Mouse (Mus musculus): ENCODE data around the gene Ecel1. TPM values are rescaled to one million over a fixed set of nuclear protein-coding genes. Genes with fewer than 3 reads are reported as not detected.

Ecel1 gene
- polyA plus RNA-seq, 1 experiment from 2014 or later = 0.10 TPM

GRCm38 (mm10) chr1:87114784-87115183, 41.5 kb downstream of the Ecel1 start:
- Histone ChIP-seq H3K4me3 (no peak overlapping the region), H3K36me3 (no peaks in the 10 kb centered on the region), H3K4me1 (no peaks in the 10 kb centered on the region), H3K27me3 (ENCODE audit: insufficient read depth, poor library complexity, severe bottlenecking) (0 out of 2 replicates have a peak, but pooled peaks cover 5% of the 10 kb centered on the region), H3K27ac (no peak overlapping the region), H3K9me3 (no peaks in the 10 kb centered on the region)
- DNase-seq (ENCODE audit: low spot score) = no peak
- WGBS = 81% methylated on average over 1 of the region's 1 CpGs

GRCm38 (mm10) chr1:87111719-87112354, 44.5 kb downstream of the Ecel1 start:
- no peak overlapping the region for H3K27ac ChIP-seq
- 38% methylated on average over 9 of the region's 9 CpGs for WGBS
- no peak overlapping the region for H3K4me3 ChIP-seq
- DNase-seq (ENCODE audit: low spot score) = no peak
- no peaks in the 10 kb centered on the region for H3K9me3 ChIP-seq
- no peaks in the 10 kb centered on the region for H3K4me1 ChIP-seq
- H3K27me3 ChIP-seq (ENCODE audit: insufficient read depth, poor library complexity, severe bottlenecking) = 0 out of 2 replicates have a peak, but pooled peaks cover 5% of the 10 kb centered on the region
- no peaks in the 10 kb centered on the region for H3K36me3 ChIP-seq

DNA sequence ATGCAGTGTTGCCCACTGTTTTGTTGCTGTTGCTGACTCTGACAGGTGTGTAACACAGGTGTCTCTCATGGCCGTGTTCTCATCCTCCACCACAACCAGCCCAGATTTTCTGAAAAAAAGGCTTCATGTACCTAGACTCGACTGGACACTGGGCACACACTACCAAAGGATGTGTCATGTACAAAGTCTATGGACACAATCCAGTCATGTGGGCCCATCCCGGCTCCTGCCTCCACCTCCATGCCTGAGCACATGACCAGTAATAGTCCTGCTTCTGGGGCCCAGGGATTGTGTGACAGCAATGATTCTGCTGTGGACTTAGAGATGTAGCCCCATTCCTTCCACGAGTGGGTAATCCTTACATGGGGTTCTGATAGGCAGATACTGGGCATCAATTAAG, 47.8 kb downstream of the Ecel1 start:
- 86% methylated on average over 4 of the region's 4 CpGs for WGBS
- DNase-seq (ENCODE audit: low spot score) = no peak
- Histone ChIP-seq H3K4me1 (no peaks in the 10 kb centered on the region), H3K27ac (no peak overlapping the region), H3K36me3 (no peaks in the 10 kb centered on the region), H3K9me3 (no peaks in the 10 kb centered on the region), H3K4me3 (no peak overlapping the region), H3K27me3 (ENCODE audit: insufficient read depth, poor library complexity, severe bottlenecking) (no peaks in the 10 kb centered on the region)

GRCm38 (mm10) chr1:87106536-87106935, 49.8 kb downstream of the Ecel1 start:
- H3K4me3 ChIP-seq = no peak overlapping the region
- DNase-seq (ENCODE audit: low spot score) = no peak
- no peaks in the 10 kb centered on the region for H3K36me3 ChIP-seq
- H3K27ac ChIP-seq = no peak overlapping the region
- no peaks in the 10 kb centered on the region for H3K27me3 ChIP-seq (ENCODE audit: insufficient read depth, poor library complexity, severe bottlenecking)
- no peaks in the 10 kb centered on the region for H3K9me3 ChIP-seq
- whole genome bisulfite sequencing = 77% methylated on average over 8 of the region's 8 CpGs
- H3K4me1 ChIP-seq = no peaks in the 10 kb centered on the region

- 93% methylated on average over 1 of the region's 1 CpGs for WGBS
- no peak overlapping the region for H3K4me3 ChIP-seq
- no peaks in the 10 kb centered on the region for H3K9me3 ChIP-seq
- H3K4me1 ChIP-seq = 0 out of 2 replicates have a peak, but pooled peaks cover under 1% of the 10 kb centered on the region
- no peaks in the 10 kb centered on the region for H3K36me3 ChIP-seq
- H3K27me3 ChIP-seq (ENCODE audit: insufficient read depth, poor library complexity, severe bottlenecking) = peaks cover 17% of the 10 kb centered on the region
- no peak for DNase-seq (ENCODE audit: low spot score)
- no peak overlapping the region for H3K27ac ChIP-seq
Observed at GRCm38 (mm10) chr1:87103936-87104335, 52.4 kb downstream of the Ecel1 start.

DNA sequence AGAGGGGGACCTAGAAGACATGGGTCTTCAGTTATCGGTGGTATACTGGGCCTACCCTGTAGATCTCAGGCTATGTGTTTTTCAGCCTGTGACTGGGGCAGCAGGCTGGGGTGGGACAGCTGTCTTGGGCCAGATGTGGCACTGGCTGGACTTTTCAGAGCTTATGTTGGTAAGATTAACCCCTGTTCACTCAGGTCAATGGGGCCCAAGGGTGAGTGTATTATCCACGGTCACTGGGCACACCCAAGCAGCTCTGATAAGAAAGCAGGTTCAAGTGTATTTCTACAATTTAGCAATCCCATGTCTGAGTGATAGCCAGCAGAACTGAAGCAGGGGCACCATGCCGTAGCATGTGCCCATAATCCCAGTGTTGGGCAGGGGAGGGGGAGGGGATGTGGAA, 54.2 kb downstream of the Ecel1 start:
- no peaks in the 10 kb centered on the region for H3K9me3 ChIP-seq
- no peak for DNase-seq (ENCODE audit: low spot score)
- no peak overlapping the region for H3K27ac ChIP-seq
- peaks cover 25% of the 10 kb centered on the region for H3K27me3 ChIP-seq (ENCODE audit: insufficient read depth, poor library complexity, severe bottlenecking)
- H3K4me3 ChIP-seq = no peak overlapping the region
- peaks cover 6% of the 10 kb centered on the region; the same call in 1 of the 2 replicates for H3K4me1 ChIP-seq
- H3K36me3 ChIP-seq = no peaks in the 10 kb centered on the region
- WGBS = 70% methylated on average over 3 of the region's 3 CpGs

- Histone ChIP-seq H3K27me3 (ENCODE audit: insufficient read depth, poor library complexity, severe bottlenecking) (peaks cover 28% of the 10 kb centered on the region), H3K36me3 (no peaks in the 10 kb centered on the region), H3K4me1 (peaks cover 8% of the 10 kb centered on the region; the same call in 1 of the 2 replicates), H3K9me3 (no peaks in the 10 kb centered on the region), H3K4me3 (no peak within 1 kb of the TSS), H3K27ac (no peak within 1 kb of the TSS)
- 75% methylated on average over 1 of the region's 1 CpGs for WGBS
- no peak for DNase-seq (ENCODE audit: low spot score)
Observed at GRCm38 (mm10) chr1:87101411-87101810, 54.9 kb downstream of the Ecel1 start, which contains the start of gene Alpi. TSS of gene Alpi (minus strand) at chr1:87101606.

DNA sequence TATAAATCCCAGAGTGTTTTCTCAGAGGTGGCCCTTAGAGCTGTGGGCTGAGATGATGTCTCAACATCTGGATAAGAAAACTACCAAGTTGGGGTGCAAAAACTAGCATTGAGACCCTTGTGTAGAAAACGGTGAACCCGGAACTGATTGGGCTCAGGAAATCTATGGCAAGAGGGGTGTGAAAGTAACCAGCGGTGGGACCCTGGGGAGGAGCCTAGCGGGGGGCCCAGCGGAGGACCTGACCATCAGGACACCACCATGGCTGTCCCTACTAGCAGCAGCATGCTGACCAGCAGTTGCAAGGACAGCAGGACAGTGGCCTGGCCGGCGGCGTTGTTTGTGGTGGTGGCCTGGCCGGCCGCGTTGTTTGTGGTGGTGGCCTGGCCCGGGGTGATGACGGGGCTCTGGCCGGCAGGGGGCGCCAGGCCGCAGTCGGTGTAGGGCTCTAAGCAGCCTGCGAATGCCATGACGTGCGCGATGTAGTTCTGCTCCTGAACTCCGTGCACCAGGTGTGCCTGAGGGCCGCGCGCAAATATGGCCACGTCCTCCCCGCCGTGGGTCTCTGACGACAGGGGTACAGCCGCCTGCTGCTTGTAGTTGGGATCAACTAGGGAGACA, 57.9 kb downstream of the Ecel1 start:
- 17% methylated on average over 30 of the region's 30 CpGs for WGBS
- DNase-seq (ENCODE audit: low spot score) = peak; percentile 76
- H3K27ac ChIP-seq = 0 out of 2 replicates have a peak overlapping the region, but pooled peaks have one; percentile 25
- peaks cover 28% of the 10 kb centered on the region for H3K27me3 ChIP-seq (ENCODE audit: insufficient read depth, poor library complexity, severe bottlenecking)
- no peaks in the 10 kb centered on the region for H3K9me3 ChIP-seq
- H3K4me3 ChIP-seq = peak overlapping the region; percentile 36
- H3K36me3 ChIP-seq = no peaks in the 10 kb centered on the region
- peaks cover 14% of the 10 kb centered on the region; the same call in 1 of the 2 replicates for H3K4me1 ChIP-seq

Other genes starting within 250 kb of the Ecel1 start
- gene Alppl2, start 66.6 kb downstream of the Ecel1 start, polyA plus RNA-seq (2016; fragmentation: Nextera tagmentation; extraction: Ambion mirVana) = not detected in 2 replicates
- not detected in 2 replicates for gene Alpi, start 54.9 kb downstream of the Ecel1 start, polyA plus RNA-seq (2016; fragmentation: Nextera tagmentation; extraction: Ambion mirVana)
- gene Akp3, start 31.5 kb downstream of the Ecel1 start, polyA plus RNA-seq (2016; fragmentation: Nextera tagmentation; extraction: Ambion mirVana) = not detected in 2 replicates
- gene Prss56, start 26.8 kb upstream of the Ecel1 start, polyA plus RNA-seq (2016; fragmentation: Nextera tagmentation; extraction: Ambion mirVana) = not detected in 2 replicates
- gene Chrnd, start 34.1 kb upstream of the Ecel1 start, polyA plus RNA-seq (2016; fragmentation: Nextera tagmentation; extraction: Ambion mirVana) = 0.09 and 0.13 TPM in 2 replicates
- gene Chrng, start 48.1 kb upstream of the Ecel1 start, polyA plus RNA-seq (2016; fragmentation: Nextera tagmentation; extraction: Ambion mirVana) = 0.34 and 0.96 TPM in 2 replicates
- 153 and 174 TPM in 2 replicates for gene Eif4e2, start 57.4 kb upstream of the Ecel1 start, polyA plus RNA-seq (2016; fragmentation: Nextera tagmentation; extraction: Ambion mirVana)
- 0.44 and 0.86 TPM in 2 replicates for gene Efhd1, start 107.8 kb upstream of the Ecel1 start, polyA plus RNA-seq (2016; fragmentation: Nextera tagmentation; extraction: Ambion mirVana)
- gene Gigyf2, start 170.5 kb upstream of the Ecel1 start, polyA plus RNA-seq (2016; fragmentation: Nextera tagmentation; extraction: Ambion mirVana) = 33.0 and 38.2 TPM in 2 replicates
- gene Kcnj13, start 238.2 kb upstream of the Ecel1 start, polyA plus RNA-seq (2016; fragmentation: Nextera tagmentation; extraction: Ambion mirVana) = 0.70 and 1.0 TPM in 2 replicates

Measured in heart, embryonic 10.5 days (tissue).